Mouse (Mus musculus) lung, postnatal 36 days (tissue): Measurements from ENCODE around the gene Gm5868.
"Not testable (repeated sequence)": the region's sequence is repeated elsewhere in the genome, so short reads cannot be mapped to it uniquely, and the experiment has no call there.

ENCODE experiments used
- DNase-seq: peaks from one replicate; pipeline ENCODE4 v3.0.0; 2022; ENCODE audit warnings: mixed read lengths

Gene Gm5868

DNA sequence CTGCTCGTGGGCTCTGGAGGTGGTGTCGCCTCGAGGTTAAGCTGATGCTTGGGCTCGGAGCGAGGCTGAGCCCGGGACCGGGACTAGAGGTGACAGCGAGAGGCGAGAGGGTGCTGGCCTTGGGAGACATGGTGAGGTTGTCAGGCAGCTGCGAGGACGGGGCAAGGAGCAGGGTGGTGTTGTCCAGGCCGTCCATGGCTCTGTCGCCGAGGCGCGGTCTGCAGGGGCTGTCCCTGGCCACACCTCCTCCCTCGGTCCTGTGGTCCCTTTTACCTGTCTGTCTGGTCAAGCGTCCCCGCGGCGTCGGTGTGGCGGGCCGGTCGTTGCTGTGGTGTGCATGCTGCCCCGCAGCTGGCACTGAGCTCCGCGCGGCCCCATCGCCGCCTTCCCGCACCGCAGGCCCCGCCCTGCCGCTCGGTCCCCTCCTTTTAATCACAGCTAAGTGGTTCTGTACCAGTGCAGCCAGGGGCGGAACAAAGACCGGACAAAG, at the start of gene Gm5868:
Gene Gm5868, minus strand, starts transcription at position 360 of the 490 bp plus-strand sequence.
- peak; percentile 10 for DNase-seq

GRCm38 (mm10) chr5:72636576-72636975, 49.2 kb upstream of the Gm5868 start:
- DNase-seq: no peak

DNA sequence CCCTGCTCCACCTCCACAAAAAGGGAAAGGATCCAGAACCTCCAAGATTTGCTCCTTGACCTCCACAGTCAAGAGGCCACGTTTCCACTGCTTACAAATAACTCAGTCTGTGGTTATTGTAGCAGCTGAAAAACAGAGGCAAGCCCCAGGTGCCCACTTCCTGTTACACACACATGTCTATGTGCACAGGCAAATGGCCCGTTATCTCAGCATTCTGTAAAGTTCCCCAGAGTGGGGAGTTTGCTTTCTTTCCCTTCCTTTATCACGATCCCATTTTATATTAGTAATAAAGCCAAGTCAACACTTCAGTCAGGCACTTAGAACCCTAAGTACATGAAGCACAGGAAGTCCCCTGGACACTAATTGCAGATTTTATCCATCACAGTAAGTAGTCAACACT, 48.8 kb upstream of the Gm5868 start:
- peak; percentile 63 for DNase-seq

- DNase-seq: no peak
Measured at GRCm38 (mm10) chr5:72634791-72635271, 47.5 kb upstream of the Gm5868 start.

DNA sequence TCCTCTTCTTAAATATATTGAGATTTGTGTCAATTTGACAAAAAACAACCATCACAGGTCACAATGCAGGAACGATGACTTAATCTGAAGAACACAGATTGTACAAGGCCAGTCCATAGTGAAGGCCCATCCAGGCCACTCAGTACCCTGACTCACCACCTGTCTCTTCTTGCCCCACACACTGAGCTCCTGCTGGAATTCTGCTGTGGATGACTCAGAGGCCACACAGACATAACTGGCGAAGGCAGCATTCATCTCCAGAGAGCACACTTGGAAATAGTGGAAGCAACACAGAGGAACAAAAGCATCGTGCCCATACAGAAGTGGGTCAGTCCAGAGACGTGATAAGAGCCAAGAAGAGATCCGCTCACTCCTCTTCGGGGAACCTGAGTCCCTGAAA, 42.7 kb upstream of the Gm5868 start:
- DNase-seq: no peak

DNA sequence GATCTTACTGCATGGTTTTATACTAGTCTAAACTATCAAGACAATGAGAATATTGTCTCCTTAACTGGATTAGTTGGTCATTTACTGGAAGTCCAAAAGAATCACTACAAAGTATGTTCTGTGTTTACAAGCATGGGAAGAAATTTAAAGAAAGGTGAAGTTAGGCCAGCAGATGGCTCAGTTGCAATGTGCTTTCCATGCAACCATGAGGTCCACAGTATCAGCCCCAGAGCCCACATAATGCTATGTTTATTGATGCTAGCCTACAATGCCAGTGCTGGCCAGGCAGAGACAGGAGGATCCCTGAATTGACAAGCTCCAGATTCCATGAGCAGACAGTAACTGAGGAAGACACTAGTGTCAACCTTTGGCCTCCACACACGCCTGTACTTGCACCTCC, 33.7 kb upstream of the Gm5868 start:
- DNase-seq: peak; percentile 28

DNA sequence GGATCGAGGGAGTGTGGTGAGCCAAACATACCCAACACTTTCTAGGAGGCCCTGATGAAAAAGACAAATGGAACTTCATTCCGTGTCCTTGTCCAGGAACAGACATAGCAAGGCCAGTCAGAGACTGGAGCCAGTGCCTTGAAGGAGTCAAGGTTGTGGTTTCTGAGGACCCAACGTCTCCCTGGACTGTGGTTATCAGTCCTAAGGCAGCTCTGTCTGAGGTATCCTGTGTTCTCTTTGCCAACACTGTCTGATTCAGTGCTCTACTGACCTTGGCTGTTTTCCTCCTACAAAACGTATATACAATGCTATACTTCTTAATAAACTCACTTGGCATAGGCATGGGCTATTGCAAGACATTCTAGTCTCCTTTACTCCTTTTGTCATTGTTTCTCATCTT, 30.1 kb upstream of the Gm5868 start:
- DNase-seq: no peak

GRCm38 (mm10) chr5:72603138-72603537, 15.8 kb upstream of the Gm5868 start:
- no peak for DNase-seq

GRCm38 (mm10) chr5:72601006-72601405, 13.7 kb upstream of the Gm5868 start:
- DNase-seq: peak; percentile 80

- not testable (repeated sequence) for DNase-seq
Measured at GRCm38 (mm10) chr5:72586667-72587191, 622 bp downstream of the Gm5868 start.

GRCm38 (mm10) chr5:72586122-72586521, 1.2 kb downstream of the Gm5868 start:
- peak; percentile 15 for DNase-seq

DNA sequence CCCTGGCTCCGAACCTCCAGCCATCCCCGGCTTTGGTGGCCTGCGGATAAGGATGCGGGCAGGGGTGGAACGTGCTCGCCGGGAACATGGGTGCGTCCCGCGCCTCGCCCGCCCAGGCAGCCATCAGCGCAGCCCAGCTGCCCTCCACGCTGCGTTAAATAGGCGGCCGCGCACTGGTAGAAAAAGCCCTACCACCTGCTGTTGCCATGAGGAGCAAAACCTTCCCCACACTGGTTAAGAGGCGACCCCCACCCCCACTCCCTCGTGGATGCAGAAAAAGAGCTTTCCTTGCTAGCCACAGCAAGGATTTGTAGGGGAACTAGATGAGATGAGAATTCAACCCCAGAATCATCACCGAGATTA, 6.4 kb downstream of the Gm5868 start, which contains the start of gene Zar1:
Gene Zar1, minus strand, starts transcription at position 285 of the 363 bp plus-strand sequence.
- DNase-seq: not testable (repeated sequence)

GRCm38 (mm10) chr5:72580088-72580969, 7.0 kb downstream of the Gm5868 start:
- not testable (repeated sequence) for DNase-seq

DNA sequence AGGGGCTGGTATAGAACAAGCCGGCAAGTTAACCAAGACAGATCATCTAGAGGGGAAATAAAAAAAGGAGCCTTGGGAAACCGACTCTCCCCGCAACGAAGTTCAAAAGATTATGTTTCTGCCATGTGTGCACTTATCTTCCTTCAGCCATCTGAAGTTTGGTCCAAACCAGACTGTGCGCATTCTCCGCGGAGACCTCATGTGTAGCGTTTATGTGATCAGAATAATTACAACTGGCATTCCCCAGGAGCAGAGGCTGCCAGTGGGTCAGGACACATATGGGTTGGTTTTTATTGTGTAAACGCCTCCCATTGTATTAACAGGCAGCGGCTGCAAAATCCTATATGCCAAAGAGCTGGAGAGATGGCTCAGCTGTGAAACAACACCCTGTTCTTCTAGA, 7.8 kb downstream of the Gm5868 start:
- not testable (repeated sequence) for DNase-seq

- DNase-seq: no peak
Measured at GRCm38 (mm10) chr5:72565621-72566020, 21.7 kb downstream of the Gm5868 start.

DNA sequence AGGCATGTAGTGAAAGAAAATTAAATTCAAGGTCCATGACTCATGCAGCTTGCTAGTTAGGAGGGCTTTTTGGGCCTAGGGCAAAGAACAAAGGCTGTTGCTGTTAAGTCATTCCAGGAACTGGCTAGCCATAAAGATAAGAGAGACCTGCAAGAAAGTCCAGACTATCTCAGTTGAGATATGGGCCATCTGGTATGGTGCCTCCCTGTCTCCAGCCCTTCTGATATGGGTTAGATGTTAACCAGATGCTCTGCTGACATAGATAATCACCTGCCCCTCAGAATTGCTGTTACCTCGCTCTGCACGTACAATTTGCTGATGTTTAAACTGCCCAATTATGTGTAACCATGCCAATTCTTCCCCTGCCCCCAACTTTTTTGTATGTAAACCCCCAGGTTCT, 24.2 kb downstream of the Gm5868 start:
- not testable (repeated sequence) for DNase-seq

DNA sequence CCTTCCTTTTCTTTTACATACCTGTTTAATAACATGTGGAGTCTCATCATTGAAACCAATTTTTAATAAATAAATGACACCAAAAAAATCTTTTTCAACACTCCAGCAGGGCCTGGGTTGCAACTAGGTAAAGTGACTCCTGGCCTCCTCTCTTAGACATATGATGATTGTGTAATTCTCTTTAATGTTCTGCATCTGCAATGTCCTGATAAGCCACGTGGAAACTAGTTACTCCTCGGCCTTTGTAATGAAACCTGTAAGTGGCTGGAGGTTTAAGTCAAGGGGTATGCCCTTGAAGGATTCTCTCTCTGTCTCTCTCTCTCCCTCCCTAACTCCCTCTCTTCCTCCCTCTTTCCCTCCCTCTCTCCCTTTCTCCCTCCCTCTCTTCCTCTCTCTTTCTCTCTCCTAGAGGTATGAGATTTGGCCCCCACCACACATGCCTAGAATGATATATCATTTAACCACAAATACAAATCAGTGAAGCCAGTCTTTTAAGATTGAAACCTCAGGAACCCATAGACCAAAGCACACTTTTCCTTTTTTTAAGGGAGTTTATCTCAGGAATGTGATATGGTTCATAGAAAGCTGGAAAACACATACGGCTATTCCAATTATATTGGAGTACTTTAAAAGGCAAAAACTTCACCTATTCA, 26.2 kb downstream of the Gm5868 start:
- no peak for DNase-seq

DNA sequence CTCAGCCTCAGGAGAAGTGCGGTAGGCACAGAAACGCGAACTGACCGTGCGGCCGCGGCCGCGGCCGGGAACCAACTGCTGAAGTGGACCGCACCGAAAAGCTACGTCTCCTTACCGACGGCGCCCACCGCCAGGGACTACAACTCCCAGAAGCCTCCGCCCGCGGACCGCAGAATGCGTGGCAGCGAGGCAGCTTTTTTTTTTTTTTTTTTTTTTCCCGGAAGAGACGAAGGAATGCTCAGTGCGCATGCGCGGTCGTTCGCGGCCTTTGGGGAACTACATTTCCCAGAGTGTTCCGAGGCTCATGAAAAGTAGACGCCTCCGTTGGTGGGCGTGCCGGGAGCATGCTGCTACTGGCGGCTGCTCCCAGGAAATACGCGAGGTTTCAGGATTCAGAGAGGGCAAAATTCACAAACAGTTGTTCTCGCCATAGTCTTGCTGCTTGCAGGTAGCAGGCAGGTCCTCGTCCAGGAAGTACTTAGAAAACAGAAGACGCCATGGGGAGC, 27.8 kb downstream of the Gm5868 start, which contains the start of gene Nfxl1:
Gene Nfxl1, minus strand, starts transcription at position 141 of the 506 bp plus-strand sequence.
- DNase-seq: peak; percentile 99

DNA sequence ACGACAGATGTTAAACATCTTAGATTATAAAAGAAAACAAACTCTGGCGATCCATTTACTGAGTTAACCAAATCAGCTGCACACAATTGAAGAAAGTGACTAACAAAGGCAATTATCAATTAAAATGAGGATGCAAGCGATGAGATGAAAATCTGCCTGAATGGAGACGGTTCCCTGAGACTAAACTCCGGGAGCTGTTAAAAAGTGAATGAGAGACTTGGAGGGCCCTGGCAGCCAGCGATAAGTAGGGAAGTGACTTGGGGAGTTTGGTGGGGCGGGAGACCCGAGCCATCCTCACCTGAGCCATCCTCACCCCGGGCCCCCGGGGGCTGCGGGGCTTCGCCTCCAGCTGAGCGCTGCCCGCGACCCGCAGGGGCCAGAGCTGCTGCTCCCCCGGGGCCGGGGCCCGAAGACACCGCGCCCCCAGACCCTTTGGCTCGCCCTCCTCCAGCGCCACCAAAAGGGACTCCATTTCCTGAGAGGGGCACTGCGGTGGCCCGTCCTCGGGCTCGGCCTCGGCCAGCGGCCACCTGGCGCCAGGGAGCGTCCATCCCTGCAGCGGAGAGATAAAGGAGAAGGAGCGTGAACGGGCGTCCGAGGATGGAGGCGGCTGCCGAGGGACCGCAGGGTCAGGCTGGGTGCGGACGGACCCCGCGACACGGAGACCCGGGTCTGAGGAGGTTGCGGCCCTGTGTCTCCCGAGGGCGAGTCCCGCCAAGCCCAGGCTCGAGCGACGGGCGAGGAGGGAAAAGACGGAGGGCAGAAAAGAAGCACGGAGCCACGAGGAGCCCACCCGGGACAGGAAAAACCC, 28.4 kb downstream of the Gm5868 start:
- peak; percentile 15 for DNase-seq

DNA sequence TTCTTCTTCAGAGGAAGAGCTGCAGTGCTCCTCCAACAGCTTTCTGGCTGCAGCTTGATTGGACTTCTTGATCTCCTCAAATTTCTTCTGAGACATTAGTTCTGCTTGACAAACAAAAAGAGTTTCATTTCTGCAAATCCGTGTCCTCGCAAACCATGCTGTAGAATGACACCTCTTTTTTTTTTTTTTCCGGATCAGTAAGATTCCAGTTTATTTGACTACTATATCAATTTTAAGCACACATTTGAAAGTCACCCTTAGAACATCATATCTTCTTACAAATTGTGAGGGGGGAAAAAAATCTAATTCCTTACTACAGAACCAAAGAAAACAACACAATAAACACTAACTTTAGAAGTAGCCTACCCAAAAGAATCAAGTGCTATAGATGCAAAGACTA, 31.1 kb downstream of the Gm5868 start:
- no peak for DNase-seq

- no peak for DNase-seq
Measured at GRCm38 (mm10) chr5:72551209-72551608, 36.1 kb downstream of the Gm5868 start.
